Comparison of ENCODE assay signal across 25 mouse cellular contexts in genomic region chr6:91938491-91938890, GRCm38 (mm10). TPM values are rescaled to one million over a fixed set of nuclear protein-coding genes. Genes with fewer than 3 reads are reported as not detected.
DNase-seq lines count a peak whose midpoint lies in the region; ATAC-seq and TF ChIP-seq lines count a peak whose summit lies in the region.
"Had no signal": no experiment of that assay in that cellular context is flagged by ENCODE, and none has a peak within 500 bp of the region (broad histone marks: within the 10 kb centered on the region; RNA-seq: fewer than 3 reads in every experiment).

No protein-coding gene starts in this region.

- 0 out of 2 replicates have a peak, but pooled peaks have one; percentile 10 for TF ChIP-seq CTCF in layer of hippocampus, adult 2 months (conservative IDR thresholded peaks at IDR 0.05)
- TF ChIP-seq CTCF in brain, embryonic 14.5 days (IDR thresholded peaks at IDR 0.05; ENCODE audit: borderline replicate concordance, extremely low read depth, insufficient read depth, insufficient read length), result peak; percentile 23; the same call in 1 of the 2 replicates

- H3K27ac ChIP-seq in layer of hippocampus, adult 2 months, result no peak overlapping the region
- no peak overlapping the region for H3K27ac ChIP-seq in lung, embryonic 16.5 days (ENCODE audit: low read length)
- H3K27ac ChIP-seq: embryonic facial prominence, embryonic 15.5 days; forebrain, embryonic 10.5 days; heart, embryonic 10.5 days; hindbrain, embryonic 14.5 days had no signal

- H3K9ac ChIP-seq in lung, embryonic 16.5 days (ENCODE audit: low read length), result no peak overlapping the region
- H3K9ac ChIP-seq: embryonic facial prominence, embryonic 15.5 days; hindbrain, embryonic 14.5 days had no signal

- ATAC-seq in lung, embryonic 16.5 days (ENCODE audit: low read depth), result peak; percentile 92
- ATAC-seq: CD4-positive, CD25-positive, alpha-beta regulatory T cell, adult 4 months; forebrain, embryonic 14.5 days had no signal

- H3K9me3 ChIP-seq in lung, embryonic 16.5 days (ENCODE audit: control insufficient read depth, low read length), result no peaks in the 10 kb centered on the region
- H3K9me3 ChIP-seq: embryonic facial prominence, embryonic 15.5 days; forebrain, embryonic 10.5 days; G1E; heart, embryonic 10.5 days had no signal

- peak; percentile 35 for DNase-seq in embryo, embryonic 10 days (ENCODE audit: low spot score)
- no peak for DNase-seq in embryo, embryonic 9.5 days (ENCODE audit: extremely low spot score)
- no peak for DNase-seq in layer of hippocampus, adult 2 months (ENCODE audit: low spot score in 2 of 2)
- no peak for DNase-seq in layer of hippocampus, adult 8-10 months (ENCODE audit: low spot score in 2 of 2)
- DNase-seq in lung, postnatal 36 days, result no peak
- DNase-seq in brain, embryonic 14.5 days (ENCODE audit: low read depth), result no peak
- no peak for DNase-seq in left cerebral cortex, adult 18-20 months (ENCODE audit: low spot score in 2 of 2)
- DNase-seq: adrenal gland, adult 8-10 months; adrenal gland, postnatal 36 days; B cell, adult 2 months; cerebellum, adult 11 months; cerebellum, adult 8-10 months; cerebellum, postnatal 14 days; gastrocnemius, postnatal 36 days; heart, postnatal 10 days; heart, postnatal 4 days had no signal

- no peaks in the 10 kb centered on the region for H3K27me3 ChIP-seq in lung, embryonic 16.5 days (ENCODE audit: control insufficient read depth, insufficient read depth, low read depth, low read length)
- H3K27me3 ChIP-seq: embryonic facial prominence, embryonic 15.5 days had no signal

- H3K4me3 ChIP-seq in layer of hippocampus, adult 2 months, result no peak overlapping the region
- no peak overlapping the region for H3K4me3 ChIP-seq in lung, embryonic 16.5 days (ENCODE audit: low read length)
- H3K4me3 ChIP-seq: embryonic facial prominence, embryonic 15.5 days; erythroblast, embryonic 14.5 days; forebrain, embryonic 10.5 days; heart, embryonic 10.5 days had no signal

- H3K4me1 ChIP-seq in lung, embryonic 16.5 days (replicated peaks; ENCODE audit: control insufficient read depth, insufficient read depth, low read length), result no peaks in the 10 kb centered on the region

- 39% methylated on average over 4 of the region's 4 CpGs for WGBS in lung, embryonic 16.5 days

- no peak for TF ChIP-seq POLR2A in brain, embryonic 14.5 days (IDR thresholded peaks at IDR 0.05; ENCODE audit: borderline replicate concordance, extremely low read depth, insufficient read depth, insufficient read length, poor library complexity, severe bottlenecking)

- no peak overlapping the region for H3K4me2 ChIP-seq in lung, embryonic 16.5 days (ENCODE audit: low read depth, low read length)
- H3K4me2 ChIP-seq: embryonic facial prominence, embryonic 15.5 days; hindbrain, embryonic 14.5 days had no signal

- H3K36me3 ChIP-seq in lung, embryonic 16.5 days (ENCODE audit: control insufficient read depth, insufficient read depth, low read length), result no peaks in the 10 kb centered on the region
- H3K36me3 ChIP-seq: embryonic facial prominence, embryonic 15.5 days; forebrain, embryonic 10.5 days; G1E; heart, embryonic 10.5 days had no signal

RNA-seq across cellular contexts. Expression of gene 4930590J08Rik, which starts 35.9 kb away (rescaled TPM):
- 1 to 10 TPM; 1.9 to 2.3 TPM for total RNA-seq in layer of hippocampus, adult 2 months (2021)
- total RNA-seq in layer of hippocampus, adult 8-10 months (2022), result 1 to 10 TPM; 2.5 to 3.8 (median 3.6) TPM
- 0.10 and 0.31 TPM in 2 replicates for polyA plus RNA-seq in lung, embryonic 16.5 days (2015; fragmentation: Nextera tagmentation; extraction: Ambion mirVana)
- polyA plus RNA-seq in brain, embryonic 14.5 days (2012; rRNA removed), result 2.9 and 4.4 TPM in 2 replicates
- 1 to 10 TPM; 2.0 to 2.2 TPM for total RNA-seq in left cerebral cortex, adult 18-20 months (2021)
- polyA plus RNA-seq: erythroblast, embryonic 14.5 days had no signal

RNA-seq across cellular contexts. Expression of gene Fgd5, which starts 40.2 kb away (rescaled TPM):
- total RNA-seq in layer of hippocampus, adult 2 months (2021), result 1 to 10 TPM; 4.3 to 5.7 TPM
- total RNA-seq in layer of hippocampus, adult 8-10 months (2022), result 1 to 10 TPM; 4.0 to 6.0 (median 5.4) TPM
- polyA plus RNA-seq in lung, embryonic 16.5 days (2015; fragmentation: Nextera tagmentation; extraction: Ambion mirVana), result 21.0 and 22.9 TPM in 2 replicates
- polyA plus RNA-seq in brain, embryonic 14.5 days (2012; rRNA removed), result 7.9 and 16.9 TPM in 2 replicates
- total RNA-seq in left cerebral cortex, adult 18-20 months (2021), result 1 to 10 TPM; 5.3 to 5.8 TPM
